Mouse (Mus musculus) hindbrain, postnatal 0 days (tissue): ENCODE measurements around the gene Atp2a3. TPM values are rescaled to one million over a fixed set of nuclear protein-coding genes. Genes with fewer than 3 reads are reported as not detected.
A peak's percentile ranks its signal among the peaks of the same experiment; 100 is the strongest.

Source experiments
- ATAC-seq: fragments of 200-750 bp; cut with Nextera tagmentation; 2 replicates; pipeline ENCODE4 v1.8.0; 2017; ENCODE audit warnings: mild to moderate bottlenecking, moderate TSS enrichment, moderate library complexity
- DNase-seq: peaks from one replicate; pipeline ENCODE4 v3.0.0-alpha.2; 2015; ENCODE audit warnings: low spot score
- H3K27ac ChIP-seq: fragments of 300-500 bp; sonication (generic); 2 replicates; pipeline ENCODE4 v1.5.1; 2014; ENCODE audit warnings: mild to moderate bottlenecking
- H3K27me3 ChIP-seq: fragments of 300-500 bp; sonication (generic); 2 replicates; pipeline ENCODE4 v1.6.1; 2014; ENCODE audit warnings: low read length, mixed read lengths; ENCODE audit not compliant: insufficient read depth
- H3K36me3 ChIP-seq: fragments of 300-500 bp; sonication (generic); 2 replicates; pipeline ENCODE4 v1.6.1; 2014; ENCODE audit warnings: low read length, mixed read lengths; ENCODE audit not compliant: insufficient read depth
- H3K4me1 ChIP-seq: fragments of 300-500 bp; sonication (generic); 2 replicates; pipeline ENCODE4 v1.6.1; 2014; ENCODE audit warnings: antibody characterized with exemption, low read length, mixed read lengths; ENCODE audit not compliant: insufficient read depth
- H3K4me2 ChIP-seq: fragments of 300-500 bp; sonication (generic); 2 replicates; pipeline ENCODE4 v1.6.1; 2014; ENCODE audit warnings: low read depth, mild to moderate bottlenecking, low read length, moderate library complexity, mixed read lengths
- H3K4me3 ChIP-seq: fragments of 300-500 bp; sonication (generic); 2 replicates; pipeline ENCODE4 v1.5.1; 2014; ENCODE audit warnings: low read length
- H3K9ac ChIP-seq: fragments of 300-500 bp; sonication (generic); replicated peaks from 2 replicates; pipeline ENCODE4 v1.6.1; 2014; ENCODE audit warnings: mild to moderate bottlenecking, low read length, moderate library complexity, mixed read lengths
- H3K9me3 ChIP-seq: fragments of 300-500 bp; sonication (generic); 2 replicates; pipeline ENCODE4 v1.6.1; 2016; ENCODE audit warnings: low read length, mixed read lengths
- CTCF ChIP-seq: IDR thresholded peaks from 2 replicates; pipeline ENCODE4 v1.5.1; 2016; ENCODE audit warnings: antibody characterized with exemption, control low read depth, low read depth
- WGBS: fragments of 180-500 bp; shearing (Covaris S2); extraction: QIAGEN DNeasy Blood & Tissue Kit; methylation state at CpG from one replicate; pipeline ENCODE4 v1.1.7; 2014; 5-methylcytosine and 5-hydroxymethylcytosine counted together
- polyA plus RNA-seq: library from polyadenylated mRNA; unstranded; fragments of >200 nt; fragmentation: Nextera tagmentation; extraction: Ambion mirVana; gene quantifications from 2 replicates; pipeline ENCODE4 v1.2.1, GENCODE M21; 2015
- total RNA-seq: library from RNA; depleted of rRNA; stranded (reverse); fragments of >200 nt; gene quantifications from 2 replicates; pipeline ENCODE4 v1.2.3, GENCODE M21; 2014

The Atp2a3 gene
- total and polyA plus RNA-seq, 2 experiments from 2014 or later: 2.4 TPM

DNA sequence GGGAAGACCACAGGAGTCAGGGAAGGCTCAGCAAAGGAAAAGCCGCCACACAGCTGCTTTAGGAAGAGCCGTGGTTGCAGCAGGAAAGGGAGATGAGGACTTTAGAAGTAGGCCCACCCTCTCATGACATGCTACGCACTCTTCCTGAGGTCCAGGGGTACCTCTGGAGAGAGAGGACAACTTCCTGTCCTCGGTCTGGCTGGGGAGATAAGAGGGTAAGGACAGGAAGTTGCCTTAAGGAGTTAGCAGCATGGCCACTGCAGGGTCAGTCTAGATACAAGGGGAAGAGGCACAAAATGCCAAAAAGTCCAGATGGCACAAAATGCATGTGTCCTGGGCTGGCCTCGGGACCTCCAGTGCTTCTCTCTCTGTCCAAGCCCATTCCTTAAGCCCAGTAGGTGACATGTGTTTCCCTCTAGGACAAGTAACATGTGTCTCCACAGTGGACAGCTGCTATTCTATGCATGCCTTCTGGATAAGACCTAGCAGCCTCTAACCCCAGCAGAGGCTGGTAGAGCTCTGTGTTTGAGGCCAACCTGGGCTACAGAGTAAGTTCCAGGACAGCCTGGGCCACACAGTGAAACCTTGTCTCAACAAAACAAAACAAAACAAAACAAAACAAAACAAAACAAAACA is 5.5 kb upstream of the Atp2a3 start:
- 76% methylated on average over 5 of the region's 5 CpGs for WGBS
- Histone ChIP-seq H3K27ac (no peak overlapping the region), H3K9me3 (no peaks in the 10 kb centered on the region), H3K4me3 (no peak overlapping the region), H3K4me1 (no peaks in the 10 kb centered on the region), H3K9ac (no peak overlapping the region), H3K36me3 (no peaks in the 10 kb centered on the region), H3K4me2 (no peak overlapping the region), H3K27me3 (peaks cover 11% of the 10 kb centered on the region; the same call in 1 of the 2 replicates)
- TF ChIP-seq CTCF: no peak
- ATAC-seq (no peak), DNase-seq (no peak)

DNA sequence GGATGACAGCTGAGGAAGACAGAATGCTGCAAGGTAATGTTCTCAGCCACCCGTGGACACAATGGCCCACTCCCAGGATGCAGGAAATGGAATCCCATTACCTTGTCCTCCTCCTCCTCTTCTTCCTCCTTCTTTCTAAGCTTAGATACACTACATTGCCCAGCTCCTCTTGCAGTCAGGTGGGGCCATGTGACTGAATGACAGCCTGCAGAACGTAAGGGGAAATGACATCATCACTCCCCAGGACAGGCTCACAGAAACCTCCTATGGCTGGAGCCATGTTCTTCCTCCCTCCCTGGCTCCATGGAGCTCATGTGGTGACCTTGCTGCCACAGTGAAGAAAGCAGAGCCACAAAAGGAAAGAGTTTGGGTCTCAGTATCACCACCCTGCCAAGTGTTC is 3.7 kb upstream of the Atp2a3 start:
- H3K9me3 ChIP-seq: no peaks in the 10 kb centered on the region
- H3K9ac ChIP-seq: no peak overlapping the region
- ATAC-seq (no peak), DNase-seq (no peak)
- H3K36me3 ChIP-seq: no peaks in the 10 kb centered on the region
- WGBS: 51% methylated on average over 2 of the region's 2 CpGs
- no peak overlapping the region for H3K4me2 ChIP-seq
- TF ChIP-seq CTCF: no peak
- H3K27ac ChIP-seq: no peak overlapping the region
- peaks cover 27% of the 10 kb centered on the region for H3K27me3 ChIP-seq
- no peaks in the 10 kb centered on the region for H3K4me1 ChIP-seq
- H3K4me3 ChIP-seq: no peak overlapping the region

DNA sequence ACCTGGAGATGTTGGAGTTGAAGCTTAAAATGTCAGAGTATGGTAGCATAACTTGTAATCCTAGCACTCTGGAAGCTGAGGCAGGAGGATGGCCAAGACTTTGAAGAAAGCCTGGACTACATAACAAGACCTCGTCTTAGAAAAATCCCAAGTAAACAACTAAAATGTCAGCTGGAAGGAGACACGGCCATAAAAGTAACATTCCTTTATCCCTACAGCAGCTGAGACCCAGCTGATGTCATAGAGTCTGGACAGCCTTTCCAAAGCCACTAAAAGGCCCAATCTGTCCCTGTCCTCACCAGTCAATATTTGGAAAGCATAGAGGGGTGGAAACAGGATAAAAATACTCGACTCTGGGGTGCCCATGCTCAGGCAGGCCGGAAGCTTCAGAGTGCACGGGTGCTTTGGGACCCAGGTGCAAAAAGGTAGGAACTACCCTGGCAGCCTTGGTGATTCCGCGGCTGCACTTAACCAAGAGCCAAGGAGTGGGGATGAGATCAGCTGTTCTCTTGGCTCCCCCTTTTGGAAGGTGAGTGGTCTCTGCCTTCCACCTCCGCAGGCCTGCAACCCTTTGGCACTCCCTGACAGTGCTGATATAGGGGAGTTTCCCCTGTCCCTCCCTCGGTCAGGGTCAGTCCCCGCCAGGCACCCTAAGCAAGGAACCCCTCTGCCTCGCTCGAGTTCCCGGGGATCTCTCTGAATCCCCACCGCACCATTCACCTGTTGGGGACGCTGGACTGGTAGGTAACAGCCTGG is 867 bp upstream of the Atp2a3 start:
- Histone ChIP-seq H3K27ac (no peak overlapping the region), H3K4me1 (no peaks in the 10 kb centered on the region), H3K9ac (no peak overlapping the region), H3K4me3 (no peak overlapping the region), H3K36me3 (no peaks in the 10 kb centered on the region), H3K9me3 (no peaks in the 10 kb centered on the region), H3K27me3 (peaks cover 27% of the 10 kb centered on the region), H3K4me2 (no peak overlapping the region)
- TF ChIP-seq CTCF: 0 out of 2 replicates have a peak, but pooled peaks have one; percentile 3
- WGBS: 13% methylated on average over 15 of the region's 15 CpGs
- DNase-seq (no peak), ATAC-seq (no peak)

DNA sequence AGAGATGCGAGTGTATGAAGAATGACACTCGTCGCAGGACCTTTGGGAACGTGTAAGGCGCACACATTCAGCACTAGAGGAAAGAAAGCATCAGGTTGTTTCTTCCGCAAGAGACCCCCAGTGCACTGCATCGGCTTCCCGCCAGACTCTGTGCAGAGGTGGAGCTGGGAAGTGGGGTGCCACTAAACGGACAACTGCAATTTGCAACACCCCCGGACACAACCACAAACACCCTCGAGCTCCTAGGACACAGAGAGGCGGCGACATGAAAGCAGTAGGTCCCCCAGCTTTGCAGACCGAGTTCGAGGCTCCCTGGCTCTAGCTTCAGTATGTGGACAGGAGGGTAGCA is 272 bp upstream of the Atp2a3 start:
- peak overlapping the region; percentile 23 for H3K4me3 ChIP-seq
- no peaks in the 10 kb centered on the region for H3K4me1 ChIP-seq
- no peak overlapping the region for H3K9ac ChIP-seq
- no peaks in the 10 kb centered on the region for H3K9me3 ChIP-seq
- H3K36me3 ChIP-seq: no peaks in the 10 kb centered on the region
- WGBS: 5% methylated on average over 15 of the region's 15 CpGs
- TF ChIP-seq CTCF: no peak
- H3K27me3 ChIP-seq: peaks cover 27% of the 10 kb centered on the region
- DNase-seq (no peak), ATAC-seq (no peak)
- no peak overlapping the region for H3K27ac ChIP-seq
- H3K4me2 ChIP-seq: peak overlapping the region; percentile 34; the same call in 1 of the 2 replicates

DNA sequence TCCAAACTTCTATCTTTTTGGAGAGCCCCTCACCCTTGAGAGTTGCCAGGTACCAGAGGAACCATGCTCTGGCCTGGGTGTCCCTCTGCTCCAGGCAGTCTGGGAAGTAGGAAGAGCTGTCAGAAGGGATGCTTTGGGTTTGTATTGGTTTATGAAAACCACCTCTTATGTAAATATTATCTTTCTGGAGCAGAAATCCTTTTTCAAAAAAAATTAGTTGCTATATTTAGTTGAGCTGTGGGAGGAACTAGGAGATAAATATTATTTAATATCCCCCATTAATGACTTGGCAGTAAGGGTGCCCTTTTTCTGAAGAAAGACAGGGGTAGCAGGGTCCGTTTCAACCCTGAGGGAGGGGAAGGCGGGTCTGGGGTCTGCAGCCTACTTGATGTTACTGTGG is 1.4 kb downstream of the Atp2a3 start:
- DNase-seq (no peak), ATAC-seq (no peak)
- Histone ChIP-seq H3K9me3 (no peaks in the 10 kb centered on the region), H3K4me3 (no peak overlapping the region), H3K27ac (no peak overlapping the region), H3K36me3 (no peaks in the 10 kb centered on the region), H3K9ac (no peak overlapping the region), H3K27me3 (peaks cover 27% of the 10 kb centered on the region), H3K4me2 (no peak overlapping the region), H3K4me1 (no peaks in the 10 kb centered on the region)
- no peak for TF ChIP-seq CTCF
- 89% methylated on average over 2 of the region's 2 CpGs for WGBS

DNA sequence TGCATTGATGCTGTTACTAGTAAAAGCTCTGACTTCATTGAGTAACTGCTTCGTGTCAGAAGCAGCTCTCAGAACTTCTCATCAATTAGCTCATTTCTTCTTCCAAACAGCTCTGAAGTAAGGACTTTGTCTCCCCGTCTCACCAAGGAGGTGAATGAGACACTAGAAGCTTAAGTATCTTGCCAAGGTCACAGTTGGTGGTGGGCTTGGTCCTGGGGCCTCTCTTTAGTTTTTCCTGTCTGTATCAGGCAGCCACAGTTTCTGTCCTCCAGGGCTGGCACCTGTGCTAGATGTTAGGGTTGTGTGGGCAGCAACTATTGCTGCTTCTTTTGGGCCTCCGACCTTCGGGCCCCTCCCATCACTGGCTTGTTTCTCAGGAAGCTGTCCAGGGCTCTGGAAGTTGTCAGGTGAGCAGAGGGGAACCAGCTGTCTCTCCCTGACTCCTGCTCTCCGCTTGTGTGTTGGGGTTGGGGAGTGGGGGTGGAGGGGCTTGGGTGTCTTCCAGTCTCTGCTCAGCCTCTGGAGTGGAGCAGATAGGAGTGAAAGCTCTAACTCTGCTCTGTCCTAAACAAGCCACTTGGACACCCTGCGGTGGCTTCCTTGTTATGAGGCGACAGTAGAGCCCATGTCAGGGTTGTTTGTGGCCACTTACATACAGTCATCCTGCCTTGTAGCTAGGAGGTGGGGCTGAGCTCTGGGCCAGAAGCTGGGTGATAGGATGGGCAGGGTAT is 2.3 kb downstream of the Atp2a3 start:
- Histone ChIP-seq H3K4me1 (no peaks in the 10 kb centered on the region), H3K4me2 (no peak overlapping the region), H3K9ac (no peak overlapping the region), H3K9me3 (no peaks in the 10 kb centered on the region), H3K27ac (no peak overlapping the region), H3K36me3 (no peaks in the 10 kb centered on the region), H3K4me3 (no peak overlapping the region), H3K27me3 (peaks cover 27% of the 10 kb centered on the region)
- ATAC-seq (no peak), DNase-seq (no peak)
- TF ChIP-seq CTCF: no peak
- WGBS: 61% methylated on average over 7 of the region's 7 CpGs
